Comparison of ENCODE assay signal across 8 mouse cellular contexts in the genomic region with DNA sequence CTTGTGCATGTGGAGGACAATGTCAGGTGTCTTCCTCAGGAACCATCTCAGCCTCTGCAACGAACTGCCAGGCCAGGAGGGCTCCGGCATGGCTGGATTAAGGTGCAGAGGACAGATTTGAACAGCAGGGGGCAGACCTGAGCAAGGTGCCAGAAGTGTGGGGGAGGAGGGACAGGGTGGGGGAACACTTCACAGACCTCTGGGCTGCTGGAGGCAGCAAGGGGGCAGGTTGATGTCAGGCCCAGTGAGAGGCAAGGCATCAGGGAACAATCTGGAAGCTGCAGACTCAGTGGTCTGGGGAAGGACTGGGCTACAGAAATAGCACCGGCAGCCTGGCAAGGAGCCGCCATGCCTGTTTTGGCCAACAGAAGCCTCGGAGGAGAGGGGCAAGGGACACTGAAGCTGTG. TPM values are rescaled to one million over a fixed set of nuclear protein-coding genes. Genes with fewer than 3 reads are reported as not detected.
DNase-seq lines count a peak whose midpoint lies in the region; ATAC-seq and TF ChIP-seq lines count a peak whose summit lies in the region.

No protein-coding gene starts in this region.

- H3K79me2 ChIP-seq in MEL (ENCODE audit: control insufficient read depth, insufficient read depth, low read length, poor library complexity): no peaks in the 10 kb centered on the region

- H3K4me3 ChIP-seq in forebrain, embryonic 13.5 days: no peak overlapping the region
- H3K4me3 ChIP-seq in forebrain, embryonic 16.5 days (replicated peaks; ENCODE audit: low read length): no peak overlapping the region
- H3K4me3 ChIP-seq in MEL (ENCODE audit: control insufficient read depth in 1 of 2, insufficient read depth in 1 of 2, low read depth in 2 of 2, low read length in 2 of 2): peak overlapping the region; percentile 65 to 72

- peak; percentile 83 for DNase-seq in MEL (ENCODE audit: low read depth, low spot score)
- DNase-seq in cerebellum, adult 8-10 months: peak; percentile 60
- peak; percentile 36 to 37 for DNase-seq in layer of hippocampus, postnatal 36 days
- peak; percentile 22 to 23 for DNase-seq in spleen, postnatal 36 days (ENCODE audit: low spot score in 2 of 2)

- peaks cover 14% of the 10 kb centered on the region; the same call in 1 of the 2 replicates for H3K4me1 ChIP-seq in forebrain, embryonic 13.5 days
- peaks cover 6% of the 10 kb centered on the region; the same call in 1 of the 2 replicates for H3K4me1 ChIP-seq in forebrain, embryonic 16.5 days (replicated peaks; ENCODE audit: control insufficient read depth, insufficient read depth, low read length)
- H3K4me1 ChIP-seq in MEL (ENCODE audit: control insufficient read depth in 1 of 2, insufficient read depth in 2 of 2, low read length in 2 of 2): no peaks in the 10 kb centered on the region; a peak in 1 of 4 replicates

- WGBS in forebrain, embryonic 13.5 days: 41% methylated on average over 5 of the region's 5 CpGs
- 43% methylated on average over 5 of the region's 5 CpGs for WGBS in forebrain, embryonic 16.5 days

- no peak overlapping the region for H3K27ac ChIP-seq in forebrain, embryonic 13.5 days
- no peak overlapping the region for H3K27ac ChIP-seq in forebrain, embryonic 16.5 days (ENCODE audit: low read length)
- H3K27ac ChIP-seq in MEL (ENCODE audit: control insufficient read depth, low read depth, low read length): no peak overlapping the region

- ATAC-seq in forebrain, embryonic 13.5 days: peak; percentile 43; the same call in 1 of the 2 replicates
- no peak for ATAC-seq in forebrain, embryonic 16.5 days
- ATAC-seq in granulocyte monocyte progenitor cell, adult 5-6 weeks (replicated peaks; ENCODE audit: poor library complexity, severe bottlenecking): peak; percentile 89
- peak; percentile 97 for ATAC-seq in megakaryocyte progenitor cell, adult 5-6 weeks (replicated peaks; ENCODE audit: poor library complexity)

- no peak for TF ChIP-seq POLR2A in MEL (IDR thresholded peaks at IDR 0.05; ENCODE audit: control insufficient read depth in 1 of 2, insufficient read depth in 1 of 2, low read depth in 1 of 2, low read length in 2 of 2, poor library complexity in 1 of 2)

- no peaks in the 10 kb centered on the region for H3K9me3 ChIP-seq in forebrain, embryonic 13.5 days (replicated peaks)
- H3K9me3 ChIP-seq in forebrain, embryonic 16.5 days (ENCODE audit: control insufficient read depth, low read length): no peaks in the 10 kb centered on the region
- no peaks in the 10 kb centered on the region for H3K9me3 ChIP-seq in MEL (replicated peaks; ENCODE audit: insufficient read depth, low read length)

- no peaks in the 10 kb centered on the region for H3K36me3 ChIP-seq in forebrain, embryonic 13.5 days (ENCODE audit: poor library complexity, severe bottlenecking)
- H3K36me3 ChIP-seq in forebrain, embryonic 16.5 days (ENCODE audit: control insufficient read depth, insufficient read depth): no peaks in the 10 kb centered on the region
- H3K36me3 ChIP-seq in MEL (ENCODE audit: control insufficient read depth in 1 of 2, insufficient read depth in 2 of 2, low read length in 2 of 2): peaks cover 0 to 8% of the 10 kb centered on the region in 2 experiments; a peak in 2 of 4 replicates

- TF ChIP-seq EP300 in MEL (IDR thresholded peaks at IDR 0.05; ENCODE audit: low read depth in 1 of 2, low read length in 2 of 2): no peak

- peak; percentile 88 to 94 (median 90) for TF ChIP-seq CTCF in MEL (IDR thresholded peaks at IDR 0.05 in 2 of 3, conservative IDR thresholded peaks at IDR 0.05 in 1 of 3; ENCODE audit: control insufficient read depth in 1 of 3, insufficient read depth in 1 of 3, low read depth in 2 of 3, low read length in 3 of 3, poor library complexity in 1 of 3, severe bottlenecking in 1 of 3)

- no peak overlapping the region for H3K9ac ChIP-seq in forebrain, embryonic 13.5 days
- no peak overlapping the region for H3K9ac ChIP-seq in forebrain, embryonic 16.5 days (replicated peaks; ENCODE audit: low read depth, low read length)
- peak overlapping the region; percentile 51 for H3K9ac ChIP-seq in MEL (ENCODE audit: control insufficient read depth, low read depth, low read length, poor library complexity, severe bottlenecking)

- peaks cover 4% of the 10 kb centered on the region; the same call in 1 of the 2 replicates for H3K27me3 ChIP-seq in forebrain, embryonic 13.5 days
- H3K27me3 ChIP-seq in forebrain, embryonic 16.5 days (replicated peaks; ENCODE audit: control insufficient read depth, insufficient read depth, low read length): no peaks in the 10 kb centered on the region
- H3K27me3 ChIP-seq in MEL (ENCODE audit: control insufficient read depth in 1 of 2, insufficient read depth in 2 of 2, low read length in 2 of 2): peaks cover 0 to 3% of the 10 kb centered on the region in 2 experiments; a peak in 2 of 4 replicates

- H3K4me2 ChIP-seq in forebrain, embryonic 13.5 days: no peak overlapping the region
- no peak overlapping the region for H3K4me2 ChIP-seq in forebrain, embryonic 16.5 days (ENCODE audit: low read length)

- peak; percentile 52 for TF ChIP-seq RAD21 in MEL (IDR thresholded peaks at IDR 0.05; ENCODE audit: low read depth, low read length)

TF ChIP-seq in MEL, 35 proteins besides CTCF, POLR2A, EP300 and RAD21:
- peak; percentile 61 for TF ChIP-seq SIN3A (IDR thresholded peaks at IDR 0.05; ENCODE audit: low read length)
- TF ChIP-seq NELFE (IDR thresholded peaks at IDR 0.05; ENCODE audit: low read depth, low read length): no peak
- TF ChIP-seq SMC3 (IDR thresholded peaks at IDR 0.05; ENCODE audit: low read depth, low read length): peak; percentile 83
- no peak for TF ChIP-seq CHD2 (IDR thresholded peaks at IDR 0.05; ENCODE audit: low read length)
- TF ChIP-seq MAZ (IDR thresholded peaks at IDR 0.05; ENCODE audit: low read depth, low read length): peak; percentile 96
- no peak for TF ChIP-seq BHLHE40 (IDR thresholded peaks at IDR 0.05; ENCODE audit: borderline replicate concordance, low read depth, low read length)
TF ChIP-seq in MEL: peak in this region for 3.

RNA-seq across cellular contexts. Expression of a gene that starts 57.6 kb away (rescaled TPM):
- polyA plus RNA-seq in forebrain, embryonic 13.5 days (2015; fragmentation: Nextera tagmentation; extraction: Ambion mirVana): not detected in 2 replicates
- not detected in 2 replicates for polyA plus RNA-seq in forebrain, embryonic 16.5 days (2015; fragmentation: Nextera tagmentation; extraction: Ambion mirVana)
- total RNA-seq in MEL (2012; rRNA removed): not detected in 2 replicates
- under 1 TPM in 1 of 2 experiments, not detected in 1; 0.17 TPM for polyA plus RNA-seq in MEL (2012; ENCODE audit: insufficient read depth in 1 of 2, insufficient read length in 2 of 2, low read depth in 1 of 2, low replicate concordance in 2 of 2, missing spikeins in 1 of 2)
- not detected in 2 replicates for total RNA-seq in granulocyte monocyte progenitor cell, adult 5-6 weeks (2014; fragmentation: Nextera tagmentation)
- not detected in 2 replicates for total RNA-seq in granulocyte monocyte progenitor cell, adult 5-6 weeks (2017)
- total RNA-seq in layer of hippocampus, postnatal 36 days (2021): not detected
- not detected in 2 replicates for total RNA-seq in megakaryocyte progenitor cell, adult 5-6 weeks (2015)
- total RNA-seq in megakaryocyte progenitor cell, adult 5-6 weeks (2017): not detected in 2 replicates

Comparison
In these comparisons a context has a peak if more than half of its experiments do, and no peak if none do; other contexts are left out.
1. H3K4me3 ChIP-seq: peak in MEL (2 of 2); none in forebrain, embryonic 13.5 days (single experiment) and forebrain, embryonic 16.5 days (single experiment).
2. DNase-seq: peak in every context shown above with its lines; median percentile 83 in MEL; 60 in cerebellum, adult 8-10 months; 36 in layer of hippocampus, postnatal 36 days; 22 in spleen, postnatal 36 days.